Mouse (Mus musculus) gastrocnemius, postnatal 4 days (tissue): ENCODE results near the gene 1520401A03Rik. TPM values are rescaled to one million over a fixed set of nuclear protein-coding genes. Genes with fewer than 3 reads are reported as not detected.

Source experiments
- DNase-seq, 2 experiments: peaks; one replicate each; pipeline ENCODE4 v3.0.0; 2021 to 2022; ENCODE audit warnings: low spot score in 2 of 2, mixed read lengths in 2 of 2
- total RNA-seq, 2 experiments: library from RNA; stranded (reverse); gene quantifications; 2 replicates each; pipeline ENCODE4 v1.2.3; 2021

The 1520401A03Rik gene
- total RNA-seq, 2 experiments from 2014 or later, result 0.26 to 0.66 TPM

- no peak for DNase-seq
These were observed 17.8 kb downstream of the 1520401A03Rik start for GRCm38 (mm10) chr17:23704741-23705140.

- no peak for DNase-seq
These were observed 19.3 kb downstream of the 1520401A03Rik start for GRCm38 (mm10) chr17:23703301-23703700.

- peak; percentile 75 to 88 for DNase-seq
These were observed 22.5 kb downstream of the 1520401A03Rik start for GRCm38 (mm10) chr17:23700079-23700478.

GRCm38 (mm10) chr17:23699131-23700077, 23.2 kb downstream of the 1520401A03Rik start:
- peak in 1 of 2 experiments; percentile 41 for DNase-seq

GRCm38 (mm10) chr17:23695801-23696200, 26.8 kb downstream of the 1520401A03Rik start:
- no peak for DNase-seq

GRCm38 (mm10) chr17:23694491-23694890, 28.1 kb downstream of the 1520401A03Rik start:
- no peak for DNase-seq

DNA sequence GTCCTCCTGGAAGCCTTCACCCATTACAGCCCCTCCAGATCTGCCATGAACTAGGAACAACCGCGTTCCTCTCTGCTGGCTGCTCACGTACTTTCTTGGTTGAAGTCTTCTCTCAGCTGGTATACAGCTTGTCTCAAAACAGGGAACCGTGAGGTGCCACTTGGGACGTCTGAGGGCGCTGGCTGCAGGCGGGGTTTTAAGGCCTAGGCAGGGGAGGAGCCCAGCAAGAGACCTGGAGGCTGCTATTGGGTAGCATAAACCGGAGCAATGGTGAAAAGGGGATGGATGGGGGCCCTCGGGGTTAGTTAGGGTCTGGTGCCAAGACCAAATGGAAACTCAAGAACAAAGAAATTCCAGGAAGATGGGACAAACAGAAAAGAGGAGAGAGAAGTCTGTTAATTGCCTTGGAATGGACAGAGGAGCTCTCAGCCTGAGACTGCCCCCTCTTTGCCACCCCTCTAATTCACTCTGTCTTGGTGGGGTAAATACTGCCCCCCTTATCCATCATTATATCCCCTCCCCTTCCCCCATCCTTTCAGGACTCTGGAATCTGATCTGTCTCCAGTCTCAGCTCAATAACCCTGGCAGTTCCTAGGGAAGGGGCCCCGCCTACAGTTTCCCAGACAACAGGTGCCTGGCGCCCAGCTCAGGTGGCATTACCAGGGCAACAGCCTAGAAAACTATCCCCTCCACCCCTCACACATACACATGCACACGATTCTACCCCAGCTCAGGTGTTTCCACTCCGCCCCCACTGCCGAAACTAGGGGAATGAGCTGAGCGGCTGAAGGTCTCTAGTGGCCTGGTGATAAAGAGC, 38.5 kb downstream of the 1520401A03Rik start, which contains the start of gene Cldn9:
Gene Cldn9, minus strand, starts transcription at position 171 of the 817 bp plus-strand sequence.
- DNase-seq, result no peak

DNA sequence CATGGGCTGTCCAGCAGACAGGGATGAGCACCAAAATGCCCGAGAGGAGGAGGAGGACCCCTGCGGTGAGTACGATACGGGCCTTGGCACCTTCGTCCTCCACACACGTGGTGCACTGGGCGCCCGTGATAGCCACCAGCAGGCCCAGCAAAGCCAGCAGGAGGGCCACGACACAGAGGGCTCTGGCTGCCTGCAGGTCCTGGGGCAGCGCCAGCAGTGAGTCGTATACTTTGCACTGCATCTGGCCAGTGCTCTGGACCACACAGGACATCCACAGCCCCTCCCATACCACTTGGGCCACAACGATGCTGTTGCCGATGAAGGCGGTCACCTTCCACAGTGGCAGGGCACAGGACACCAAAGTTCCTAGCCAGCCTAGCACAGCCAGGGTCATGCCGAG, 39.4 kb downstream of the 1520401A03Rik start:
- peak in 1 of 2 experiments; percentile 20 for DNase-seq

- DNase-seq, result no peak
These were observed 40.1 kb downstream of the 1520401A03Rik start for GRCm38 (mm10) chr17:23682530-23682929.

- no peak for DNase-seq
These were observed 40.5 kb downstream of the 1520401A03Rik start for GRCm38 (mm10) chr17:23682092-23682491.

DNA sequence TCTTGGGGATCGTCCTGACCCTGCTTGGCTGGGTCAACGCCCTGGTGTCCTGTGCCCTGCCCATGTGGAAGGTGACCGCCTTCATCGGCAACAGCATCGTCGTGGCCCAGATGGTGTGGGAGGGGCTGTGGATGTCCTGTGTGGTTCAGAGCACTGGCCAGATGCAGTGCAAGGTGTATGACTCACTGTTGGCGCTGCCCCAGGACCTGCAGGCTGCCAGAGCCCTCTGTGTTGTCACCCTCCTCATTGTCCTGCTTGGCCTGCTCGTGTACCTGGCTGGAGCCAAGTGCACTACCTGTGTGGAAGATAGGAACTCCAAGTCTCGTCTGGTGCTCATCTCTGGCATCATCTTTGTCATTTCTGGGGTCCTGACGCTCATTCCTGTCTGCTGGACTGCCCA, 41.5 kb downstream of the 1520401A03Rik start:
- DNase-seq, result no peak

DNA sequence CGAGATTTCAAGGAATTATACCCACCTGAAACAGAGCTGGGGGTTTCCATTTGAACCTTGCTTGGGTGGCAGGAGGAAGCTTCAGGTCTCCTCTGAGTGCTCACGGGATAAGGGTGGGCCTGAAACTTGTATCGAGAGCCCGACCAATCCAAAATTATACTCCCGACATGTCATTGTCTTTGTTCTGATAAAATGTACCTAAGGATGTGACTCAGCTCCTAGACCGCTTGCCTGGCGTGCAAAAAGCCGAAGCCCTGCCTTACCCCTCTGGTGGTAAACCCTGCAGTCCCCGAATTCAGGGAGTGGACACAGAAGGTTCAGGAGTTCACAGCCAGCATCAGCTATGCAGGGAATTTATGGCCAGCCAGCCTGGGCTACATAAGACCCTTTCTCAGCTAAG, 42.2 kb downstream of the 1520401A03Rik start:
- no peak for DNase-seq

DNA sequence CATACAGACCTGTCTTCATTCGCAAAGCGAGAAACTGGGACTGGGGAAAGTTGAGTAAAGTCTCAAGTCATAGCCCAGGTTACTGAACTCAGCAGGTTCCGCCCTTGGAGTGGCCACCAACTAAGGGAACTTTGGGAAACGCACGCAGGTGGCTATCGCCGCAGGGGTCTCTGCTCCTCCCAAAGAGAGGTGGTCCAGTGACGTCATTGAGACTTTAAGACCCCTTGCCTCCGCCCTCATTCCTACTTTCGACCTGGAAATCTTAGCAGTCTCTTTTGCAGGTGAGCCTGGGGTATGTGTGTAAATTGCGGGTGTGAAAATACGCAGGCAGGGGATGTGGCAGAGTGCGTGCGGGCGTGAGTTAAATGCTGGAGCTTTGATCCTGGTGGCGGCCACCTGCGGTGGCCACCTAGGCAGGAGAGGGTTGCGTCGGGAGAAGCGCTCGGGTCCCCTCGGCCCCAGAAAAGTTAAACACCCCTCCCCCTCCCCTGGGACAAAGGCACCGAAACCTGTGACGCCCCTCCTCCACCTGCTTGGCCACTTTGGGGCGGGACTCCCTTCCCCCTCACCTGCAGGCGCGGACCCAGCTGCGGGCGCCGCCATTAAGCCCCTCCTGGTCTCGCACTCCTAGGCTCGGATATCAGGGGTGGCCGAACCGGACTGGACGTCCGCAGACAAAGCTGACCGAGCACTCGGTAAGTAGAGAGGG, 43.3 kb downstream of the 1520401A03Rik start, which contains the start of gene Cldn6:
Gene Cldn6, plus strand, starts transcription at position 123 of the 709 bp plus-strand sequence.
- DNase-seq, result no peak

- peak; percentile 73 to 80 for DNase-seq
These were observed 45.3 kb downstream of the 1520401A03Rik start, which contains the start of gene Tnfrsf12a for GRCm38 (mm10) chr17:23677236-23677679. TSS of gene Tnfrsf12a (minus strand) at chr17:23677468.

- DNase-seq, result peak in 1 of 2 experiments; percentile 51
These were observed 46.0 kb downstream of the 1520401A03Rik start for GRCm38 (mm10) chr17:23676473-23677031.

GRCm38 (mm10) chr17:23675564-23676281, 46.9 kb downstream of the 1520401A03Rik start:
- peak in 1 of 2 experiments; percentile 55 for DNase-seq

- peak in 1 of 2 experiments; percentile 68 for DNase-seq
These were observed 47.5 kb downstream of the 1520401A03Rik start for GRCm38 (mm10) chr17:23675127-23675526.

GRCm38 (mm10) chr17:23674271-23674952, 48.2 kb downstream of the 1520401A03Rik start:
- no peak for DNase-seq
